Mouse (Mus musculus): ENCODE results near the gene 2010300C02Rik. TPM values are rescaled to one million over a fixed set of nuclear protein-coding genes. Genes with fewer than 3 reads are reported as not detected.

2010300C02Rik gene
- polyA plus RNA-seq, 1 experiment from 2014 or later, result 14.2 TPM

DNA sequence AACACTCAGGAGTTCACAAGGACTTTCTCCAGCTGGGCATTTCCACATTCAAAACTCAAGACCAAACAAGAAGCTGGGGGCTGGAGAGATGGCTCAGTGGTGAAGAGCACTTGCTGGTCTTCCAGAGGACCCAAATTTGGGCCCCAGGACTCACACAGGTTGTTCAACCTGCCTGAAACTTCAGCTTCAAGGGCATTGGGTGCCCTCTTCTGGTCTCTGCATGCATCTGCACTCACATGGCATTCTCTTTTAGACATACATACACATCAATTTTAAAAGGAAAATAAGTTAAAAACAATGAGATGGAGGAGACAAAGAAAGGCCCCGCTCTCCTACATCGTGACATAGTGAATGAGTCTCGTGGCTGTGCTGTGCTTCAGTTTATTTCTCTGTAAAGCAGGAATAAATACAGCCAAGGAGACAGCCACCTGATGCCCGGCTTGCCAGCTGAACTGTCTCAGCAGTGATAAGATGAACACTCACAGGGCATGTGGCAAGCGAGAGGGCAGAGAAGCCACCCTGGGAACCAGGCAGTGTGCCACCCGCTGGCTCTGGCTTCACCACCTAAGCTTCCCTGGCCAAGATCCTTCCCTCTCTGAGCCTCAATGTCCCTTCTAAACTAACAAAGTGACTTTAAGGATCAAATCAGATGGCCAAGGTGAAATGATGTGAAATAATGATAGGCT is 11.5 kb downstream of the 2010300C02Rik start:
- WGBS, result 89% methylated on average over 6 of the region's 6 CpGs
- H3K4me1 ChIP-seq (replicated peaks), result peaks cover 5% of the 10 kb centered on the region
- no peaks in the 10 kb centered on the region for H3K9me3 ChIP-seq
- no peaks in the 10 kb centered on the region for H3K36me3 ChIP-seq
- H3K9ac ChIP-seq, result no peak overlapping the region
- ATAC-seq, result no peak
- no peak overlapping the region for H3K27ac ChIP-seq
- no peak overlapping the region for H3K4me3 ChIP-seq (replicated peaks)
- no peaks in the 10 kb centered on the region for H3K27me3 ChIP-seq (replicated peaks)
- H3K4me2 ChIP-seq (replicated peaks), result no peak overlapping the region

DNA sequence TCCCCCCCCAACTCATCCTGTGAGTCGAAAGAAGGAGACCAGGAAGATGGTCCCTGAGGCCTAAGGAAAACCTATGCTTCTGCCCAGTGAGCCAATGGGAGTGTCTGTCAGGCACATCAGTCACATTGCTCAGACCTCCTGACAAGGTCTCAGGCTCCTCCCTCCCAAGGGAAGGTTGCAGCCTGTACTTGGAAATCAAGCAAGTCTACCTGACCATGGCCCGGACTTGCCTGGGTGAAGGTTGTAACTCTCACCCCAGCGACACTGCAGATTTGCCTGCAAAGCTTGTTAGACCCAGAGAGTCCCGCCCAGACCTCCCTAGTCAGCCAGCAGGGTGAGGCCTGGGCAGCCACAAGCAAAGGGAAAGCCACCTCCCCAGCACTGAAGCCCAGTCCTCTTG is 17.6 kb downstream of the 2010300C02Rik start:
- H3K4me2 ChIP-seq (replicated peaks), result no peak overlapping the region
- H3K9me3 ChIP-seq, result no peaks in the 10 kb centered on the region
- no peaks in the 10 kb centered on the region for H3K27me3 ChIP-seq (replicated peaks)
- no peak overlapping the region for H3K27ac ChIP-seq
- H3K4me3 ChIP-seq (replicated peaks), result no peak overlapping the region
- H3K9ac ChIP-seq, result no peak overlapping the region
- 58% methylated on average over 4 of the region's 4 CpGs for WGBS
- H3K4me1 ChIP-seq (replicated peaks), result 0 out of 2 replicates have a peak, but pooled peaks cover 3% of the 10 kb centered on the region
- H3K36me3 ChIP-seq, result no peaks in the 10 kb centered on the region
- ATAC-seq, result peak; percentile 72

DNA sequence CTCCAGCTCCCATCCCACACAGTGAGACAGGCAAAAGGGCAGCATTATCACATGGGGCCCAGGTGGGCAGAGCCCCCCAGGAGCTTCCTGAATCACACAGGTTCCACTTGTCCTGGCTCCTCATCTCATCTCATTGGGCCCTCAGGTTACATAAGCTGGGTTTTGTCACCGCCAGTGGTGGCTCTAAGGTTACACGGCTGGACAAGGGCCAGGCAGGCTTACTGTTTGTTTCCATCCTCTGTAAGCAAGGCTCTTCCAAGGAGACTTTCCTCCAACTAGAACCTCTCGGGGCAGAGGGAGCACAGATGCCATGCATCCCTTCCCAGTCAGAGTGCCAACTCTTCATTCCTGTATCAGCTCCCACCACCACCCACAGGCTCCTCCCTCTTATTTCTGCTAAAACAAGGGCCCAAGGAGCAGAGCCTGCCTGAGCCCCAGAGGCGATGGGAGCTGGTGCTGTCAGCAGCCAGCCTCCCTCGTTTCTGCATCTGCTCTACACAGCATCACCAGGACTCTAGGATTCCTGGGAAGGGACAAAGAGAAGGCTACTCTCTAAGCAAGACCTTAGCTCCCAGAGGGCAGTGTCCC is 20.9 kb downstream of the 2010300C02Rik start:
- 74% methylated on average over 5 of the region's 5 CpGs for WGBS
- ATAC-seq, result no peak

DNA sequence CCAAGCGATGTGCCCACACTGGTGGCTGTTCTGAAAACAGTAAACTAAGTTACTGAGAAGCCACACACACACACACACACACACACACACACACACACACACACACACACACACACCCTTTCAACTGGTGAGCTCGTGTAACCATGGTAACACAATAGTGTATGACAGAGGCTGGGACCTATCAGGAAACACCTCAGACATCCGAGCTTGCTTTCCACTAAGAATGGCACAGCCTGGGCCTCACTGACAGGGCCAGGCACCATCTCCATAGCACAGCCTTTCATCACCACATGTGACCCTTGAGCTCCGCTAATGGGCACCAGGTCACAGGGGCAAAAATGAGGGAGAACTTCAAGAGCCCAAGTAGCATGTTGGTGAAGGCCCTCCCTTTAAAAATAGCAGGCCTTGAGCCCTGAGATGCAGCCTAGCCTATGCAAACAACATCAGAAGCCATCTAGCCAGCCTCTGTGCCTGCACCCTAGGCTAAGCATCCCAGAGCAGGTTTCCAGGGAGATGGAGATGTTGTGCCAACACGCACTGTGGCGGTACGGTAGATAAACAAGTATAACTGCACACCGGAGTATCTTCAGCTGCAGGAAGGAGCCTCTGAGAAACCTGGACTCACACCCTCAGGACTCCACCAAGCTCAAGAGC is 21.6 kb downstream of the 2010300C02Rik start:
- WGBS, result 59% methylated on average over 8 of the region's 8 CpGs
- Histone ChIP-seq H3K27ac (no peak overlapping the region), H3K4me2 (replicated peaks) (no peak overlapping the region), H3K27me3 (replicated peaks) (no peaks in the 10 kb centered on the region), H3K4me3 (replicated peaks) (no peak overlapping the region), H3K9ac (no peak overlapping the region), H3K36me3 (no peaks in the 10 kb centered on the region), H3K4me1 (replicated peaks) (0 out of 2 replicates have a peak, but pooled peaks cover 5% of the 10 kb centered on the region), H3K9me3 (no peaks in the 10 kb centered on the region)
- ATAC-seq, result no peak

More for the DNA sequence above, 20.9 kb downstream of the 2010300C02Rik start:
- no peak overlapping the region for H3K4me3 ChIP-seq (replicated peaks)
- no peak overlapping the region for H3K9ac ChIP-seq
- H3K4me2 ChIP-seq (replicated peaks), result no peak overlapping the region
- H3K36me3 ChIP-seq, result no peaks in the 10 kb centered on the region
- no peaks in the 10 kb centered on the region for H3K27me3 ChIP-seq (replicated peaks)
- no peaks in the 10 kb centered on the region for H3K9me3 ChIP-seq
- H3K27ac ChIP-seq, result no peak overlapping the region
- 0 out of 2 replicates have a peak, but pooled peaks cover 5% of the 10 kb centered on the region for H3K4me1 ChIP-seq (replicated peaks)

DNA sequence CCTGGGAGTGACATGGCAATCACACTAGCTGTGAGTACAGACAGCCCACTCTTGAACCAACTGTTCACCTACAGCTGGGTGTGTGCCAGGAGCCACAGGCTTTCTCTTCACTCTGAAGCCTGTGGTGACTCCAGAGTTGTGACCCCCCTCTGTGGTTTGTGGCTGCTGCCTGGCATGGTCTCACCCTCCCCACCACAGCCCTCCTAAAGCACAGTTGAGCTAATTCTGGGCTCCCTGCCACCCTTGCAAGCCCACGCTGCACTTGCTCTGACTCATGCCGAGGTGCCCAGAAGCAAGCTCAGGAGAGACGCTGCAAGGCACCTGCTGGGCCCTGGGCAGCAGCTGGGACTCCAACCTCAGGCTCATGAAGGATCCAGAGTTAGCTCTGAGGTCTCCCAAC is 23.0 kb downstream of the 2010300C02Rik start:
- no peak for ATAC-seq
- Histone ChIP-seq H3K27ac (no peak overlapping the region), H3K27me3 (replicated peaks) (no peaks in the 10 kb centered on the region), H3K4me2 (replicated peaks) (no peak overlapping the region), H3K4me1 (replicated peaks) (0 out of 2 replicates have a peak, but pooled peaks cover 5% of the 10 kb centered on the region), H3K36me3 (no peaks in the 10 kb centered on the region), H3K9ac (no peak overlapping the region), H3K9me3 (no peaks in the 10 kb centered on the region), H3K4me3 (replicated peaks) (no peak overlapping the region)
- WGBS, result 83% methylated on average over 3 of the region's 3 CpGs

DNA sequence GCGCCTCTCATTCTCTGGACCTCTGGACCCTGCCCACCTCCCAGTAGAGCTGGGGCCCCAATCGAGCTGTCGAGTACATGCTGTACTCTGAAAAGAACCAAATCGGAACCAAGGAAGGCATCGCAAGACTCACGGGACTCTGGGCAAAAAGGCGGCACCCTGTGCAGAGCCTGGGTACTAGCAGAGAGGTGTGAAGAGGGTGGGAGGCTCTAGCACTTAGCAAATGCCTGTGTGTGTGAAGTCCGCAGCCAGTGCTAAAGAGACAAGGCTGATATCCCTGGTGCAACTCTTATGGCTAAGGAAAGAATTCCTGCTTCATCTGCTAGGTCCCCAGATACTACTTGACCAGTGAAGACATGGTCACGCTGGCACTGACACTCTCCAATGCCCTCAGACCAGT is 24.2 kb downstream of the 2010300C02Rik start:
- Histone ChIP-seq H3K4me3 (replicated peaks) (no peak overlapping the region), H3K9ac (no peak overlapping the region), H3K4me2 (replicated peaks) (no peak overlapping the region), H3K4me1 (replicated peaks) (0 out of 2 replicates have a peak, but pooled peaks cover 5% of the 10 kb centered on the region), H3K27ac (no peak overlapping the region), H3K27me3 (replicated peaks) (no peaks in the 10 kb centered on the region), H3K9me3 (no peaks in the 10 kb centered on the region), H3K36me3 (no peaks in the 10 kb centered on the region)
- no peak for ATAC-seq
- 74% methylated on average over 9 of the region's 9 CpGs for WGBS

DNA sequence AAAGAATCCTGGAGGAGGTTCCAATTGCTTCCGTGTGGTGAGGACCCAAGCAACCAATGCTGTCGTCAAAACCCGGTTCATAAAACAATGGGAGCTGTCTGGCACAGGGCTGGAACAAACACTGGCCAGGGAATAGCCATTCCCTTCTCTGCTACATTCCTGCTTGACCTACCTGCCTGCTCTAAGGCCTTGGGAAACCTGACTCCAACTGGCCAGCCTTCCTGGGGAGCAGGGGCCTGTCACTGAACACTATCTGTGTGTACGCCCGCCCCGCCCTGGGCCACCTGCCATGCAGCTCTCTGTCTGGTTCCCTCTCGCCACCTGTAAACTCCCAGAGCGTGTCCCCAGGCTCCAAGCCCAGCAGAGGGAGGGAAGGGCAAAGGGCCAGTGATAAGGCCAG is 25.5 kb downstream of the 2010300C02Rik start:
- WGBS, result 27% methylated on average over 8 of the region's 8 CpGs
- Histone ChIP-seq H3K9me3 (no peaks in the 10 kb centered on the region), H3K4me1 (replicated peaks) (0 out of 2 replicates have a peak, but pooled peaks cover 5% of the 10 kb centered on the region), H3K27ac (peak overlapping the region; percentile 72), H3K27me3 (replicated peaks) (no peaks in the 10 kb centered on the region), H3K4me3 (replicated peaks) (no peak overlapping the region), H3K4me2 (replicated peaks) (0 out of 2 replicates have a peak overlapping the region, but pooled peaks have one; percentile 19), H3K9ac (no peak overlapping the region), H3K36me3 (no peaks in the 10 kb centered on the region)
- peak; percentile 96 for ATAC-seq

DNA sequence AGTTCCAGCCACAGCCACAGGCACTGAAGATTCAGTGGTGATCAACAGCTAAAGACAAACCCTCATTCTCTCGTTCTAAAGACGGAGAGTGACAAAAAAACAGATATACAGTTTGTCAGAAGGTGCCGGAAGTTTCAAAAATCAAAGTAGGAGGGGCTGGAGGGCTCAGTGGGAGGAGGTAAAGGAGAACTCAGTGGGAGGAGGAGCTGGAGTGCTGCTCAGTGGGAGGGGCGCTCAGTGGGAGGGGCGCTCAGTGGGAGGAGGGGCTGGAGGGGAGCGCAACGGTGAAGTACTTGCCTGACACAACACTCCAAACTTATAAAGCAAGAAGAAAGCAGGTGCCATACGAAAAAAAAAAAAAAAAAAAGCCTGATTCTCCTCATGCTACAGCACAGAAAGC is 28.7 kb downstream of the 2010300C02Rik start:
- no peak overlapping the region for H3K4me3 ChIP-seq (replicated peaks)
- no peaks in the 10 kb centered on the region for H3K27me3 ChIP-seq (replicated peaks)
- H3K9ac ChIP-seq, result no peak overlapping the region
- H3K9me3 ChIP-seq, result no peaks in the 10 kb centered on the region
- H3K36me3 ChIP-seq, result no peaks in the 10 kb centered on the region
- 43% methylated on average over 8 of the region's 8 CpGs for WGBS
- H3K27ac ChIP-seq, result no peak overlapping the region
- H3K4me1 ChIP-seq (replicated peaks), result 0 out of 2 replicates have a peak, but pooled peaks cover 7% of the 10 kb centered on the region
- H3K4me2 ChIP-seq (replicated peaks), result no peak overlapping the region
- ATAC-seq, result no peak

DNA sequence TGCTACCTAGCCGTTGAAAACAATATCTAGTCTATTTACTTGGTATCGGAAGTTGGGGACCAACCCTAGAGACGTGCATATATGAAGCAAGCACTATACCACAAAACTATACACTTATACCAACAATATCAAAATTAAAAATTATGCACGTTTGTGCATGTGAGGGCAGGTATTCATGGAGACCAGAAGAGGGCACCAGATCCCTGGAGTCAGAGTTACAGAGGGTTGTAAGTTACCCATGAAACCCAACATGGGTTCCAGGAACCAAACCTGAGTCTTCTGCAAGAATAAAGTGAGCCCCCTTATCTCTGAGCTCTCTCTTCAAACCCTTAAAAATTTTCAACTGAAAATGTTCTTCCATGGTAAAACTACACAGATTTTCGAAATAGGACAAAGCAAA is 29.2 kb downstream of the 2010300C02Rik start:
- no peak overlapping the region for H3K4me3 ChIP-seq (replicated peaks)
- no peak overlapping the region for H3K9ac ChIP-seq
- H3K27ac ChIP-seq, result no peak overlapping the region
- no peak for ATAC-seq
- H3K36me3 ChIP-seq, result no peaks in the 10 kb centered on the region
- no peaks in the 10 kb centered on the region for H3K27me3 ChIP-seq (replicated peaks)
- no peak overlapping the region for H3K4me2 ChIP-seq (replicated peaks)
- WGBS, result 86% methylated on average over 5 of the region's 5 CpGs
- 0 out of 2 replicates have a peak, but pooled peaks cover 7% of the 10 kb centered on the region for H3K4me1 ChIP-seq (replicated peaks)
- H3K9me3 ChIP-seq, result no peaks in the 10 kb centered on the region

DNA sequence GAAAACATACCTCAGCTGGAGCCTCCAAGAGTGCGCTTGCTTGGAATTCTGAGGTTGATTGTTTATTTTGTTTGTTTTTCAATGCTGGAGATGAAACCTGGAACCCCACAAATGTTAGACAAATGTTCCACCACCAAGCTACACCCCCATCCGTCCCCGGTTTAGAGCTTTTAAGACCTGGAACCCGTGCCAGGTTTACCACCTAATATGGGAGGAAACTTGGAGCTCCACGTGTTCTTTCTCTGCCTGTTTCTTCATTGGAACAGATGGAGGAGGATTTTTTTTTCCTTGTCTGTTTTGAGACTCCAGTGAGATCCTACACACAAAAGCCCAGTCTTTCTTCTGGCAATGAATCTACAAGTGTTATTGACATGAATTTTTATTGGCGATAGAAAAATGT is 30.2 kb downstream of the 2010300C02Rik start:
- no peak overlapping the region for H3K4me3 ChIP-seq (replicated peaks)
- no peak overlapping the region for H3K4me2 ChIP-seq (replicated peaks)
- 0 out of 2 replicates have a peak, but pooled peaks cover 5% of the 10 kb centered on the region for H3K4me1 ChIP-seq (replicated peaks)
- no peak overlapping the region for H3K9ac ChIP-seq
- no peak for ATAC-seq
- no peaks in the 10 kb centered on the region for H3K36me3 ChIP-seq
- no peaks in the 10 kb centered on the region for H3K27me3 ChIP-seq (replicated peaks)
- WGBS, result 74% methylated on average over 6 of the region's 6 CpGs
- H3K9me3 ChIP-seq, result no peaks in the 10 kb centered on the region
- no peak overlapping the region for H3K27ac ChIP-seq

DNA sequence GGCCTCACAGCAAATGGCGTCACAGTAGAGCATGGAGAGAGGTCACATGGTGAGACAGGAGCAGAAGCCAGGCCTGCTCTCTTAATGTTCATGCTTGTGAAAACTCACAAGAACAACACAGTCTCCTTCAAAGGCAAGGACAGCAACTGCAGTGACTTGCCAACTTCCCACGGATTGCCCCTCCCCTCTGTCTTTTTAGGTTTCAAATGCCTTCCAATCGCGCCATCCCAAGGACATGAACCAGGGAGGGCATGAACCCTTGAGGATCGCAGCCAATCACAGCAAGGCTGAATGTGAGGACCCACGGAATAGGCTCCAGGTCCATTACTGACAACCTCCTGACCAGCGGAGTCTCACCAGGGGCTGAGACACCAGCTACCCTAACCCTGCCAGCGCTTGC is 31.5 kb downstream of the 2010300C02Rik start:
- peak; percentile 25; the same call in 1 of the 2 replicates for ATAC-seq
- H3K27me3 ChIP-seq (replicated peaks), result no peaks in the 10 kb centered on the region
- no peak overlapping the region for H3K27ac ChIP-seq
- H3K36me3 ChIP-seq, result no peaks in the 10 kb centered on the region
- whole genome bisulfite sequencing, result 49% methylated on average over 8 of the region's 8 CpGs
- 0 out of 2 replicates have a peak, but pooled peaks cover 5% of the 10 kb centered on the region for H3K4me1 ChIP-seq (replicated peaks)
- H3K4me2 ChIP-seq (replicated peaks), result no peak overlapping the region
- no peaks in the 10 kb centered on the region for H3K9me3 ChIP-seq
- no peak overlapping the region for H3K4me3 ChIP-seq (replicated peaks)
- H3K9ac ChIP-seq, result no peak overlapping the region

DNA sequence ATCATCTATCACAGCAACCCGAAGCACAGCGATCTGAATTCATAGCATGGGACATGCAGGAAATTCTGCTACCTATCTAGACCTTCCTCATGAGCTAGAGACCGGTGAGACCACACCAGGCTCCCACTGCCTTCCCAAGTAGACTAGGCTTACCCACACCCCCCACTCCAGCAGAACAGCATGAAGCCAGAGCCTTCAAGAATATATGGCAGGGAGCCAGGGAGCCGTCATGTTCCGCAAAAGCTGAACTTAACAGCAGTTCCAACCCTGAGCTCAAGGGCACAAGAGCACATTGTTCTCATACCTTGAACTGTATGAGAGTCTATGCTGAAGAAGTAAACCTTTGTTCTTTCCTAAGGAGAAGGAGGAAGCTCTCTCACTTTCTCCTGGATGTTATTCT is 32.4 kb downstream of the 2010300C02Rik start:
- H3K4me3 ChIP-seq (replicated peaks), result no peak overlapping the region
- no peak overlapping the region for H3K4me2 ChIP-seq (replicated peaks)

More for the DNA sequence above, 32.4 kb downstream of the 2010300C02Rik start:
- Histone ChIP-seq H3K27ac (no peak overlapping the region), H3K9ac (no peak overlapping the region), H3K4me1 (replicated peaks) (0 out of 2 replicates have a peak, but pooled peaks cover 5% of the 10 kb centered on the region), H3K36me3 (no peaks in the 10 kb centered on the region), H3K27me3 (replicated peaks) (no peaks in the 10 kb centered on the region), H3K9me3 (no peaks in the 10 kb centered on the region)
- peak; percentile 69 for ATAC-seq
- WGBS, result 58% methylated on average over 5 of the region's 5 CpGs
